Mouse (Mus musculus) thymus, adult 2 months (tissue): ENCODE results near the gene Slco3a1. TPM values are rescaled to one million over a fixed set of nuclear protein-coding genes. Genes with fewer than 3 reads are reported as not detected.

Experiments
- DNase-seq: peaks from one replicate; pipeline ENCODE4 v3.0.0; 2021
- H3K27ac ChIP-seq: fragments of 200-500 bp; 2 replicates; pipeline ENCODE4 v1.5.1; 2012; ENCODE audit warnings: low read length, control low read depth; ENCODE audit not compliant: control insufficient read depth, insufficient read depth
- H3K27me3 ChIP-seq: fragments of 200-500 bp; 2 replicates; pipeline ENCODE4 v1.6.1; 2012; ENCODE audit warnings: mild to moderate bottlenecking, low read length, moderate library complexity, mixed read lengths; ENCODE audit not compliant: control insufficient read depth, insufficient read depth
- H3K36me3 ChIP-seq: fragments of 200-500 bp; 2 replicates; pipeline ENCODE4 v1.6.1; 2012; ENCODE audit warnings: mild to moderate bottlenecking, low read length, moderate library complexity; ENCODE audit not compliant: control insufficient read depth, insufficient read depth
- H3K4me1 ChIP-seq: fragments of 200-500 bp; replicated peaks from 2 replicates; pipeline ENCODE4 v1.6.1; 2012; ENCODE audit warnings: low read length; ENCODE audit not compliant: control insufficient read depth, insufficient read depth
- H3K4me3 ChIP-seq: fragments of 200-500 bp; 2 replicates; pipeline ENCODE4 v1.5.1; 2012; ENCODE audit warnings: mild to moderate bottlenecking, low read length, control low read depth, moderate library complexity; ENCODE audit not compliant: control insufficient read depth, insufficient read depth
- CTCF ChIP-seq: fragments of 200-500 bp; IDR thresholded peaks from 2 replicates; pipeline ENCODE4 v1.5.1; 2012; ENCODE audit warnings: mild to moderate bottlenecking, control low read depth, low read length, moderate library complexity, borderline replicate concordance; ENCODE audit not compliant: control insufficient read depth, poor library complexity, insufficient read depth; ENCODE audit errors: extremely low read depth
- POLR2A ChIP-seq: fragments of 200-500 bp; IDR thresholded peaks from 2 replicates; pipeline ENCODE4 v1.6.1; 2012; ENCODE audit warnings: mild to moderate bottlenecking, low read length, control low read depth, moderate library complexity; ENCODE audit not compliant: control insufficient read depth, poor library complexity, insufficient read depth; ENCODE audit errors: extremely low read depth
- WGBS: fragments of 180-500 bp; shearing (Covaris S2); methylation state at CpG from one replicate; pipeline ENCODE4 v1.1.7; 2018; 5-methylcytosine and 5-hydroxymethylcytosine counted together
- polyA plus RNA-seq: library from polyadenylated mRNA; depleted of rRNA; stranded (reverse); fragments of >200 nt; gene quantifications from 2 replicates; pipeline ENCODE4 v1.2.3, GENCODE M21; 2012

Gene Slco3a1
- polyA plus RNA-seq, 1 experiment: 86.0 TPM

DNA sequence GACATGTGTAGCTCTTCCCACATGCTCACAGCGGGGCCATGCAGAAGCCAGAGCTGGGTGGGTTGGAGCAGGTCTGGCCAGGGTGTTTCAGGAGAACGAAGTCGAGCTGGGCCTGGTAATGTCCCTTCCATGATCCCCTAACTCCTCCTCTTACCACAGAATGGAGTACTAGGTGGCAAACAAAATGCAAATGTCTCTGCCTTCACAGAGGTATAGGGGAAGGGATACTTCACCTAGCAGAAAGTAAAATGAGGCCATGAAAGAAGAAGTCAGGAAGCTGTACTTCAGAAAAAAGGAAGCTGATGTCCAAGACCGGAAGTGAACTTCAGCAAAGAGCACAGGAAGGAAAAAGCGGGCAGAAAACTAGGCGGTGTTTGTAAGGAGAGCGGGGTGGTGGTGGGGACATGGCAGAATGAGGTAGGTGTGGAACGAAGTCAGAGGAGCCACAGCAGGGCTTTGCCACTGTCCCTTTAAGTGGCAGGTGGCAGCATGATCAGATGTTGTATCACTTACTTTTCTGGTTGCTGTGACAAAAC, 214.1 kb downstream of the Slco3a1 start:
- Histone ChIP-seq H3K27me3 (no peaks in the 10 kb centered on the region), H3K27ac (peak overlapping the region; percentile 85), H3K4me3 (no peak overlapping the region), H3K4me1 (peaks cover 34% of the 10 kb centered on the region), H3K36me3 (no peaks in the 10 kb centered on the region)
- DNase-seq: peak; percentile 24
- WGBS: 29% methylated on average over 8 of the region's 8 CpGs
- TF ChIP-seq POLR2A (no peak), CTCF (no peak)

- Histone ChIP-seq H3K27me3 (no peaks in the 10 kb centered on the region), H3K27ac (no peak overlapping the region), H3K4me1 (peaks cover 28% of the 10 kb centered on the region), H3K36me3 (no peaks in the 10 kb centered on the region), H3K4me3 (no peak overlapping the region)
- 76% methylated on average over 6 of the region's 6 CpGs for WGBS
- no peak for DNase-seq
- no peak for TF ChIP-seq POLR2A
- no peak for TF ChIP-seq CTCF
These were observed 216.7 kb downstream of the Slco3a1 start for GRCm38 (mm10) chr7:74337677-74338420.

GRCm38 (mm10) chr7:74332323-74332722, 222.3 kb downstream of the Slco3a1 start:
- DNase-seq: no peak
- 98% methylated on average over 3 of the region's 3 CpGs for WGBS
- Histone ChIP-seq H3K27me3 (no peaks in the 10 kb centered on the region), H3K36me3 (no peaks in the 10 kb centered on the region), H3K4me3 (no peak overlapping the region), H3K4me1 (peaks cover 9% of the 10 kb centered on the region), H3K27ac (no peak overlapping the region)
- TF ChIP-seq POLR2A (no peak), CTCF (no peak)

DNA sequence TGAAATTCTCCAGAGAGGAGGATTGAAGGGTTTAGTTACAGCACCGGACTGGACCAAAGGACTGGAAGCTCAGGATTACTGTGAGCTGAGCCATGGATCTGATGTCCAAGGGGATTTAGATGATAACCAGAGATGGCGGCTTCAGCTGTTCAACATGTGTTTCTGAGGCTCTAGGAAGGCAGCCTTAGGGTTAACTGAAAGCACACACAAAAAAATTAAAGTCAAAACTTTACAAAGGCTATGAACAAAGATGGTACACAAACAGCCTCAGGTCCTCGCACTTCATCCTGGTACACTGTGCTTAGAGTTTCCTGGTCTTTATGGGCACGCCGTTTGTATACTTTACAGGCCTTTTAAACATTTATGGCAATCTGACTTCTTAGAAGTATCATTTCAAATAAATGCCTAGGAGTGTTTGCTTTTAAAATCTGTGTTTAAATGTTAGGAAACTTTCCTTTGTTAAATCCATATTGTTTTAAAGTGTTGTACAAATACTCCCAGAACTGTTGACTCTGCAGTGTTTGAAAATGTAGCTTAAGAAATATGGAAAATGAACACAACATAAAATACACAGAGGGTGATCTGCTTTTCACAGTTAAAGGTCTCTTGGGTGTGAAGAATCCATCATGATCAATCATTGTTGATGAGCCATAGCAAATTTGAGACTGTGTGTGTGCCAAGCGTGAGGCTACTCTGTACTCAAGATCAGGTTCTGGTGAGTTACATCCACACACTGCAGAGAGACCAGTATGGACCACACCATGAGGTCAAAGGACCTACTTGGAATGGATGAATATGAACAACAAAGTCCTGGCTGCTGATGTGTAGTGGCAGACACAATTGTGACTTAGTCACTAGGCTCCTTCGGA, 223.5 kb downstream of the Slco3a1 start:
- Histone ChIP-seq H3K27me3 (no peaks in the 10 kb centered on the region), H3K4me3 (no peak overlapping the region), H3K36me3 (no peaks in the 10 kb centered on the region), H3K27ac (no peak overlapping the region), H3K4me1 (peaks cover 6% of the 10 kb centered on the region)
- no peak for TF ChIP-seq CTCF
- WGBS: 93% methylated on average over 7 of the region's 7 CpGs
- no peak for DNase-seq

DNA sequence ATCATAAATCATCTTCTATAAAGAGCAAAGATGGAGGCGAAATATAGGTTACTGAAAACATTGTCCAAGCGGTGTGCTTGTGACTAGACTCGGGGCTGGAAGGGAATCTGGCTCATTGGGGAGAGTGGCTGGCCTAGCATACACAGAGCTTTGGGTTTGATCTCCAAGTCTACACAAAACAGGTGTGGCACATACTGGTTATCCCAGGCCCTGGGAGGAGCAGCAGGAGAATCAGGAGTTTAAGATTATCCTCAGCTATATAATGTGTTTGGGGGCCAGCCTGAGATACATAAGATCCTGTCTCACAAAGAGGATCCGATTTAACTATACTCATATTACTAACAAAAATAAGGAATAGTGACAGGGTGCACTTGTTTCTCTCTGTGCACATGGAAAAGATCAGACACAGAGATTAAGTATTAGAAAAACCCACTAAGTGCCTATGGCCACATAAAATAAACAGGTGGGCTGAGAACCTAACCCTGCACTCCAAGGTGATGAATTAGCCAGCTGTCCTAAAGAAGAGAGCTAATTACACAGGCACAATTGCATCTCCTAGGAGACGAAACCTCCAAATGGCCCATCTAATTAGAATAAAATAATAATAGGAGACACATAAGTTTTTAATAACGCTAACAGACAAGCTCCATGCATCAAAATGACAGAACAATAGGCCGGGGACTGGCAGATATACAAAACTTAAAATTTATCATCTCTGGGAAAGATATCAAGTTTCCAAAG, 224.3 kb downstream of the Slco3a1 start:
- DNase-seq: no peak
- WGBS: 94% methylated on average over 7 of the region's 7 CpGs
- Histone ChIP-seq H3K4me1 (peaks cover 6% of the 10 kb centered on the region), H3K27ac (no peak overlapping the region), H3K36me3 (no peaks in the 10 kb centered on the region), H3K27me3 (no peaks in the 10 kb centered on the region), H3K4me3 (no peak overlapping the region)
- no peak for TF ChIP-seq CTCF
- TF ChIP-seq POLR2A: no peak

GRCm38 (mm10) chr7:74329004-74329403, 225.6 kb downstream of the Slco3a1 start:
- no peak for DNase-seq
- TF ChIP-seq POLR2A: no peak
- Histone ChIP-seq H3K4me3 (no peak overlapping the region), H3K4me1 (peaks cover 6% of the 10 kb centered on the region), H3K36me3 (no peaks in the 10 kb centered on the region), H3K27ac (peak overlapping the region; percentile 68), H3K27me3 (no peaks in the 10 kb centered on the region)
- WGBS: 6% methylated on average over 1 of the region's 1 CpGs
